Mouse (Mus musculus): Measurements from ENCODE around the gene Krtap26-1. TPM values are rescaled to one million over a fixed set of nuclear protein-coding genes. Genes with fewer than 3 reads are reported as not detected.

Gene Krtap26-1
- total and polyA plus RNA-seq, 2 experiments from 2014 or later, result not detected

- DNase-seq (no peak), ATAC-seq (no peak)
- Histone ChIP-seq H3K27me3 (ENCODE audit: insufficient read depth, low read length) (no peaks in the 10 kb centered on the region), H3K36me3 (ENCODE audit: insufficient read depth) (no peaks in the 10 kb centered on the region), H3K9me3 (ENCODE audit: low read length) (no peaks in the 10 kb centered on the region), H3K4me3 (ENCODE audit: low read depth, low read length) (no peak within 1 kb of the TSS), H3K9ac (no peak within 1 kb of the TSS), H3K4me2 (ENCODE audit: low read depth) (no peak within 1 kb of the TSS), H3K27ac (ENCODE audit: low read depth, low read length) (no peak within 1 kb of the TSS), H3K4me1 (ENCODE audit: insufficient read depth) (no peaks in the 10 kb centered on the region)
- TF ChIP-seq CTCF (IDR thresholded peaks at IDR 0.05; ENCODE audit: low read depth), result no peak
- 94% methylated on average over 8 of the region's 8 CpGs for WGBS
Measured at GRCm38 (mm10) chr16:88611922-88612321, 35.7 kb downstream of the Krtap26-1 start, which contains the start of gene Krtap24-1. Gene Krtap24-1, minus strand, starts transcription at chr16:88612279.

- no peak for ATAC-seq
- H3K4me2 ChIP-seq (ENCODE audit: low read depth), result no peak overlapping the region
- WGBS, result 76% methylated on average over 6 of the region's 6 CpGs
- peaks cover 4% of the 10 kb centered on the region; the same call in 1 of the 2 replicates for H3K4me1 ChIP-seq (ENCODE audit: insufficient read depth)
- H3K27me3 ChIP-seq (ENCODE audit: insufficient read depth, low read length), result no peaks in the 10 kb centered on the region
- H3K4me3 ChIP-seq (ENCODE audit: low read depth, low read length), result no peak overlapping the region
- no peaks in the 10 kb centered on the region for H3K36me3 ChIP-seq (ENCODE audit: insufficient read depth)
- H3K9me3 ChIP-seq (ENCODE audit: low read length), result no peaks in the 10 kb centered on the region
- DNase-seq, result no peak
- TF ChIP-seq CTCF (IDR thresholded peaks at IDR 0.05; ENCODE audit: low read depth), result no peak
- H3K27ac ChIP-seq (ENCODE audit: low read depth, low read length), result no peak overlapping the region
- no peak overlapping the region for H3K9ac ChIP-seq
Measured at GRCm38 (mm10) chr16:88604570-88604969, 43.0 kb downstream of the Krtap26-1 start.

GRCm38 (mm10) chr16:88602464-88602863, 45.1 kb downstream of the Krtap26-1 start:
- H3K27me3 ChIP-seq (ENCODE audit: insufficient read depth, low read length), result no peaks in the 10 kb centered on the region
- H3K36me3 ChIP-seq (ENCODE audit: insufficient read depth), result no peaks in the 10 kb centered on the region
- WGBS, result 42% methylated on average over 1 of the region's 1 CpGs
- DNase-seq, result no peak
- peaks cover 4% of the 10 kb centered on the region; the same call in 1 of the 2 replicates for H3K4me1 ChIP-seq (ENCODE audit: insufficient read depth)
- H3K4me3 ChIP-seq (ENCODE audit: low read depth, low read length), result no peak overlapping the region
- H3K9me3 ChIP-seq (ENCODE audit: low read length), result no peaks in the 10 kb centered on the region
- H3K4me2 ChIP-seq (ENCODE audit: low read depth), result no peak overlapping the region
- H3K27ac ChIP-seq (ENCODE audit: low read depth, low read length), result no peak overlapping the region
- H3K9ac ChIP-seq, result no peak overlapping the region
- no peak for TF ChIP-seq CTCF (IDR thresholded peaks at IDR 0.05; ENCODE audit: low read depth)
- ATAC-seq, result no peak

GRCm38 (mm10) chr16:88600303-88600702, 47.3 kb downstream of the Krtap26-1 start:
- H3K9ac ChIP-seq, result no peak overlapping the region
- no peak for TF ChIP-seq CTCF (IDR thresholded peaks at IDR 0.05; ENCODE audit: low read depth)
- 81% methylated on average over 8 of the region's 8 CpGs for WGBS
- peaks cover 4% of the 10 kb centered on the region; the same call in 1 of the 2 replicates for H3K4me1 ChIP-seq (ENCODE audit: insufficient read depth)
- DNase-seq (no peak), ATAC-seq (no peak)
- no peaks in the 10 kb centered on the region for H3K36me3 ChIP-seq (ENCODE audit: insufficient read depth)
- no peak overlapping the region for H3K4me3 ChIP-seq (ENCODE audit: low read depth, low read length)
- no peaks in the 10 kb centered on the region for H3K9me3 ChIP-seq (ENCODE audit: low read length)
- H3K27ac ChIP-seq (ENCODE audit: low read depth, low read length), result no peak overlapping the region
- H3K27me3 ChIP-seq (ENCODE audit: insufficient read depth, low read length), result no peaks in the 10 kb centered on the region
- H3K4me2 ChIP-seq (ENCODE audit: low read depth), result no peak overlapping the region

- Histone ChIP-seq H3K9ac (no peak overlapping the region), H3K9me3 (ENCODE audit: low read length) (no peaks in the 10 kb centered on the region), H3K27me3 (ENCODE audit: insufficient read depth, low read length) (no peaks in the 10 kb centered on the region), H3K4me1 (ENCODE audit: insufficient read depth) (peaks cover 4% of the 10 kb centered on the region; the same call in 1 of the 2 replicates), H3K36me3 (ENCODE audit: insufficient read depth) (no peaks in the 10 kb centered on the region), H3K4me2 (ENCODE audit: low read depth) (no peak overlapping the region), H3K4me3 (ENCODE audit: low read depth, low read length) (no peak overlapping the region), H3K27ac (ENCODE audit: low read depth, low read length) (no peak overlapping the region)
- ATAC-seq, result no peak
- DNase-seq, result no peak
- WGBS, result 62% methylated on average over 16 of the region's 16 CpGs
- no peak for TF ChIP-seq CTCF (IDR thresholded peaks at IDR 0.05; ENCODE audit: low read depth)
Measured at GRCm38 (mm10) chr16:88599504-88600237, 47.9 kb downstream of the Krtap26-1 start.

Other genes starting within 250 kb of the Krtap26-1 start
- not detected in 2 replicates for gene Cldn17, start 140.8 kb downstream of the Krtap26-1 start, total RNA-seq (2014; rRNA removed)
- gene Cldn17, start 140.8 kb downstream of the Krtap26-1 start, polyA plus RNA-seq (2015; fragmentation: Nextera tagmentation; extraction: Ambion mirVana), result not detected in 2 replicates
- not detected in 2 replicates for gene Cldn8, start 84.6 kb downstream of the Krtap26-1 start, total RNA-seq (2014; rRNA removed)
- gene Cldn8, start 84.6 kb downstream of the Krtap26-1 start, polyA plus RNA-seq (2015; fragmentation: Nextera tagmentation; extraction: Ambion mirVana), result not detected in 2 replicates
- gene Krtap24-1, start 35.5 kb downstream of the Krtap26-1 start, total RNA-seq (2014; rRNA removed), result not detected in 2 replicates
- gene Krtap24-1, start 35.5 kb downstream of the Krtap26-1 start, polyA plus RNA-seq (2015; fragmentation: Nextera tagmentation; extraction: Ambion mirVana), result not detected in 2 replicates
- gene 2310079G19Rik, start 20.1 kb downstream of the Krtap26-1 start, total RNA-seq (2014; rRNA removed), result not detected in 2 replicates
- not detected in 2 replicates for gene 2310079G19Rik, start 20.1 kb downstream of the Krtap26-1 start, polyA plus RNA-seq (2015; fragmentation: Nextera tagmentation; extraction: Ambion mirVana)
- gene Krtap27-1, start 23.9 kb upstream of the Krtap26-1 start, total RNA-seq (2014; rRNA removed), result not detected in 2 replicates
- not detected in 2 replicates for gene Krtap27-1, start 23.9 kb upstream of the Krtap26-1 start, polyA plus RNA-seq (2015; fragmentation: Nextera tagmentation; extraction: Ambion mirVana)
- gene 2310061N02Rik, start 60.2 kb upstream of the Krtap26-1 start, total RNA-seq (2014; rRNA removed), result not detected in 2 replicates
- not detected in 2 replicates for gene 2310061N02Rik, start 60.2 kb upstream of the Krtap26-1 start, polyA plus RNA-seq (2015; fragmentation: Nextera tagmentation; extraction: Ambion mirVana)
- gene Krtap13-1, start 81.1 kb upstream of the Krtap26-1 start, total RNA-seq (2014; rRNA removed), result not detected in 2 replicates
- not detected in 2 replicates for gene Krtap13-1, start 81.1 kb upstream of the Krtap26-1 start, polyA plus RNA-seq (2015; fragmentation: Nextera tagmentation; extraction: Ambion mirVana)
- not detected in 2 replicates for gene Krtap13, start 103.8 kb upstream of the Krtap26-1 start, total RNA-seq (2014; rRNA removed)
- gene Krtap13, start 103.8 kb upstream of the Krtap26-1 start, polyA plus RNA-seq (2015; fragmentation: Nextera tagmentation; extraction: Ambion mirVana), result not detected in 2 replicates
- gene 2310034C09Rik, start 111.1 kb upstream of the Krtap26-1 start, total RNA-seq (2014; rRNA removed), result not detected in 2 replicates
- not detected in 2 replicates for gene 2310034C09Rik, start 111.1 kb upstream of the Krtap26-1 start, polyA plus RNA-seq (2015; fragmentation: Nextera tagmentation; extraction: Ambion mirVana)
- not detected in 2 replicates for gene 2310057N15Rik, start 126.4 kb upstream of the Krtap26-1 start, total RNA-seq (2014; rRNA removed)
- not detected in 2 replicates for gene 2310057N15Rik, start 126.4 kb upstream of the Krtap26-1 start, polyA plus RNA-seq (2015; fragmentation: Nextera tagmentation; extraction: Ambion mirVana)
- gene Gm5965, start 130.1 kb upstream of the Krtap26-1 start, total RNA-seq (2014; rRNA removed), result not detected in 2 replicates
- gene Gm5965, start 130.1 kb upstream of the Krtap26-1 start, polyA plus RNA-seq (2015; fragmentation: Nextera tagmentation; extraction: Ambion mirVana), result not detected in 2 replicates
- not detected in 2 replicates for gene Gm20741, start 164.4 kb upstream of the Krtap26-1 start, total RNA-seq (2014; rRNA removed)
- gene Gm20741, start 164.4 kb upstream of the Krtap26-1 start, polyA plus RNA-seq (2015; fragmentation: Nextera tagmentation; extraction: Ambion mirVana), result not detected in 2 replicates
- gene Krtap15, start 172.4 kb upstream of the Krtap26-1 start, total RNA-seq (2014; rRNA removed), result not detected in 2 replicates
- not detected in 2 replicates for gene Krtap15, start 172.4 kb upstream of the Krtap26-1 start, polyA plus RNA-seq (2015; fragmentation: Nextera tagmentation; extraction: Ambion mirVana)
- gene Krtap14, start 178.3 kb upstream of the Krtap26-1 start, total RNA-seq (2014; rRNA removed), result not detected in 2 replicates
- not detected in 2 replicates for gene Krtap14, start 178.3 kb upstream of the Krtap26-1 start, polyA plus RNA-seq (2015; fragmentation: Nextera tagmentation; extraction: Ambion mirVana)
- gene Krtap19-1, start 221.6 kb upstream of the Krtap26-1 start, total RNA-seq (2014; rRNA removed), result not detected in 2 replicates
- gene Krtap19-1, start 221.6 kb upstream of the Krtap26-1 start, polyA plus RNA-seq (2015; fragmentation: Nextera tagmentation; extraction: Ambion mirVana), result not detected in 2 replicates
- not detected in 2 replicates for gene Krtap19-2, start 226.5 kb upstream of the Krtap26-1 start, total RNA-seq (2014; rRNA removed)
- not detected in 2 replicates for gene Krtap19-2, start 226.5 kb upstream of the Krtap26-1 start, polyA plus RNA-seq (2015; fragmentation: Nextera tagmentation; extraction: Ambion mirVana)
- gene Krtap19-3, start 230.2 kb upstream of the Krtap26-1 start, total RNA-seq (2014; rRNA removed), result not detected in 2 replicates
- not detected in 2 replicates for gene Krtap19-3, start 230.2 kb upstream of the Krtap26-1 start, polyA plus RNA-seq (2015; fragmentation: Nextera tagmentation; extraction: Ambion mirVana)
- gene Krtap19-4, start 237.3 kb upstream of the Krtap26-1 start, total RNA-seq (2014; rRNA removed), result not detected in 2 replicates
- gene Krtap19-4, start 237.3 kb upstream of the Krtap26-1 start, polyA plus RNA-seq (2015; fragmentation: Nextera tagmentation; extraction: Ambion mirVana), result not detected in 2 replicates
- gene Krtap19-5, start 248.7 kb upstream of the Krtap26-1 start, total RNA-seq (2014; rRNA removed), result not detected in 2 replicates
- not detected in 2 replicates for gene Krtap19-5, start 248.7 kb upstream of the Krtap26-1 start, polyA plus RNA-seq (2015; fragmentation: Nextera tagmentation; extraction: Ambion mirVana)

Measured in forebrain, postnatal 0 days (tissue).